Mouse (Mus musculus): ENCODE results near the gene Smu1. TPM values are rescaled to one million over a fixed set of nuclear protein-coding genes. Genes with fewer than 3 reads are reported as not detected.
A peak's percentile ranks its signal among the peaks of the same experiment; 100 is the strongest.
"Not testable (repeated sequence)": the region's sequence is repeated elsewhere in the genome, so short reads cannot be mapped to it uniquely, and the experiment has no call there.

The Smu1 gene
- 0.42 and 0.83 TPM in 2 replicates for polyA plus RNA-seq (2012)

DNA sequence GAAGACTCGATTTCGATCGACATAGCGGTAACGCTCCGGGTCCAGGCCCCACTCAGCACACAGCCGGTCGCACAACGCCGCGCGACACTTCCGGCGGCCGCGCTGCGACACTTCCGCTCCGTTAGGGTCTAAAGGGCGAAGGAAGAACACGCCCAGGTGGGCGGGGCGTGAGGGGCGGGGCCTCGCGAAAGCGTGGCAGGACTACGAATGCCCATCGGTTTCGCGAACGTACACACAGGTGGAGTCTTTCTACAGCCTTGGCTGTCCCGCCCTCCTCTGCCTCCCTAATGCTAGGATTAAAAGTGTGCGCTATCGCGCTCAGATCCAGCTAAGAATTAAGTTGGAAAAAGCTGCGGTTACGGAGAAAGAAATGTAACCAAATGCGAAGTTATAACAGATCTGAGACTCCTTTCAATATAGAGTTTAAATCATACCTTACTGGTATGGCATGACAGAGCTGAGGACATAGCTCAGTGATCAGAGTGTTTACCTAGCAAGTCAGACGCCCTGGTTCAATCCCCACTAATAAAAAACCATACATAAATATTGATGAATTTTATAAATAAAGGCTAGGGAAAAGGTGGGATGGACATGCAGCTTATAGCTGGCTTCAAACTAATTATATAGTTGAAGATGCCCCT, at the start of gene Smu1:
Gene Smu1 (minus strand): TSS at position 144 of the 641 bp plus-strand sequence.
- no peaks in the 10 kb centered on the region for H3K9me3 ChIP-seq (ENCODE audit: control insufficient read depth, low read length)
- TF ChIP-seq TAL1 (IDR thresholded peaks at IDR 0.05; ENCODE audit: low read length) (no peak), GATA1 (IDR thresholded peaks at IDR 0.05; ENCODE audit: low read length) (no peak)
- peaks cover 28% of the 10 kb centered on the region for H3K36me3 ChIP-seq (ENCODE audit: control insufficient read depth)
- H3K4me3 ChIP-seq (replicated peaks), result peak within 1 kb of the TSS; percentile 80
- H3K4me1 ChIP-seq (ENCODE audit: control insufficient read depth), result peaks cover 16% of the 10 kb centered on the region
- peaks cover 8% of the 10 kb centered on the region for H3K27me3 ChIP-seq (ENCODE audit: control insufficient read depth)

DNA sequence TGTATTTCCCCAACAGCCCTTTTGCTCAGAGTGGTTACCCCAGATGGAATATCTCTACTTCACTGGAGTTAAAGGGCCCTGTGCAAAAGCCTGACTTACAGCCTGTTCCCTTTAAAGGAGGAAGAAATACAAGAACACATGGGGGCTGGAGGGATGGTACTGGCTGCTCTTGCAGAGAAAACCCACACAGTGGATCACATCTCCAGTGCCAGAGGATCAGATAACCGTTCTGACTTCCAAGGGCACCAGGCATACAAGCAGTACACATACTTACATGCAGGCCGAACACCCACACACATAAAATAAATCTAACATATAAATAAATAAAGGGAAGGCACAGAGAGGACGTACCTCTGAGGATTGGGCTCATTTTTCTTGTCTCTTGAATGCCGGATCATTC, 49.7 kb upstream of the Smu1 start:
- Histone ChIP-seq H3K27me3 (ENCODE audit: control insufficient read depth) (no peaks in the 10 kb centered on the region), H3K36me3 (ENCODE audit: control insufficient read depth) (peaks cover 100% of the 10 kb centered on the region), H3K4me1 (ENCODE audit: control insufficient read depth) (no peaks in the 10 kb centered on the region; the same call in none of the 2 replicates), H3K4me3 (replicated peaks) (no peak overlapping the region), H3K9me3 (ENCODE audit: control insufficient read depth, low read length) (no peaks in the 10 kb centered on the region)
- TF ChIP-seq GATA1 (IDR thresholded peaks at IDR 0.05; ENCODE audit: low read length), result no peak
- no peak for TF ChIP-seq TAL1 (IDR thresholded peaks at IDR 0.05; ENCODE audit: low read length)

- no peaks in the 10 kb centered on the region for H3K9me3 ChIP-seq (ENCODE audit: control insufficient read depth, low read length)
- H3K4me1 ChIP-seq (ENCODE audit: control insufficient read depth), result peaks cover 8% of the 10 kb centered on the region
- TF ChIP-seq TAL1 (IDR thresholded peaks at IDR 0.05; ENCODE audit: low read length), result no peak
- TF ChIP-seq GATA1 (IDR thresholded peaks at IDR 0.05; ENCODE audit: low read length), result no peak
- H3K36me3 ChIP-seq (ENCODE audit: control insufficient read depth), result peaks cover 97% of the 10 kb centered on the region
- no peak overlapping the region for H3K4me3 ChIP-seq (replicated peaks)
- H3K27me3 ChIP-seq (ENCODE audit: control insufficient read depth), result no peaks in the 10 kb centered on the region
Measured at GRCm38 (mm10) chr4:40805401-40805800, 47.7 kb upstream of the Smu1 start.

- peaks cover 77% of the 10 kb centered on the region for H3K36me3 ChIP-seq (ENCODE audit: control insufficient read depth)
- no peaks in the 10 kb centered on the region for H3K27me3 ChIP-seq (ENCODE audit: control insufficient read depth)
- TF ChIP-seq GATA1 (IDR thresholded peaks at IDR 0.05; ENCODE audit: low read length), result no peak
- no peak for TF ChIP-seq TAL1 (IDR thresholded peaks at IDR 0.05; ENCODE audit: low read length)
- H3K4me3 ChIP-seq (replicated peaks), result no peak overlapping the region
- no peaks in the 10 kb centered on the region for H3K9me3 ChIP-seq (ENCODE audit: control insufficient read depth, low read length)
- peaks cover 8% of the 10 kb centered on the region for H3K4me1 ChIP-seq (ENCODE audit: control insufficient read depth)
Measured at GRCm38 (mm10) chr4:40802787-40803186, 45.1 kb upstream of the Smu1 start.

DNA sequence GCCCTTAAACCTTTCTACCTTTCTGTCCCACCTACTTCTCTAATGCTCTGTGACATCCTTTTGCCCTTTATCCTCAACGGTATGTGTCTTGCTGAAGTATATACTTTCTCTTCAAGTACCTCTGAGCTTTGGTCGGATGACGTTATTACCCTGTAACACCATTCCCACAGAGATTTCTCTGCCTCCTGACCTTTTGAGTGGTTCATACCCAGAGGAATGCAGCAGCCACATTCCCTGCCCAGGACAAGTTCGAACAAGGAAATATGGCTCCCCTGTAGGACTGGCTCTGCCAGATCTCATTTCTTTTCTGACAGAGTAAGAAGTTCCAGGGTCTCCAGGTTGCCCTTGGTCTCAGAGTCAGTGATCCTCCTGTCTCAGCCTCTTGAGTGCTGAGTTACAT, 44.2 kb upstream of the Smu1 start:
- Histone ChIP-seq H3K27me3 (ENCODE audit: control insufficient read depth) (no peaks in the 10 kb centered on the region), H3K9me3 (ENCODE audit: control insufficient read depth, low read length) (no peaks in the 10 kb centered on the region), H3K36me3 (ENCODE audit: control insufficient read depth) (peaks cover 72% of the 10 kb centered on the region), H3K4me3 (replicated peaks) (no peak overlapping the region), H3K4me1 (ENCODE audit: control insufficient read depth) (peaks cover 8% of the 10 kb centered on the region)
- no peak for TF ChIP-seq GATA1 (IDR thresholded peaks at IDR 0.05; ENCODE audit: low read length)

- H3K36me3 ChIP-seq (ENCODE audit: control insufficient read depth), result peaks cover 62% of the 10 kb centered on the region
- no peaks in the 10 kb centered on the region for H3K27me3 ChIP-seq (ENCODE audit: control insufficient read depth)
- TF ChIP-seq GATA1 (IDR thresholded peaks at IDR 0.05; ENCODE audit: low read length) (no peak), TAL1 (IDR thresholded peaks at IDR 0.05; ENCODE audit: low read length) (no peak)
- H3K4me3 ChIP-seq (replicated peaks), result no peak overlapping the region
- no peaks in the 10 kb centered on the region for H3K9me3 ChIP-seq (ENCODE audit: control insufficient read depth, low read length)
- H3K4me1 ChIP-seq (ENCODE audit: control insufficient read depth), result peaks cover 8% of the 10 kb centered on the region
Measured at GRCm38 (mm10) chr4:40800873-40801272, 43.1 kb upstream of the Smu1 start.

DNA sequence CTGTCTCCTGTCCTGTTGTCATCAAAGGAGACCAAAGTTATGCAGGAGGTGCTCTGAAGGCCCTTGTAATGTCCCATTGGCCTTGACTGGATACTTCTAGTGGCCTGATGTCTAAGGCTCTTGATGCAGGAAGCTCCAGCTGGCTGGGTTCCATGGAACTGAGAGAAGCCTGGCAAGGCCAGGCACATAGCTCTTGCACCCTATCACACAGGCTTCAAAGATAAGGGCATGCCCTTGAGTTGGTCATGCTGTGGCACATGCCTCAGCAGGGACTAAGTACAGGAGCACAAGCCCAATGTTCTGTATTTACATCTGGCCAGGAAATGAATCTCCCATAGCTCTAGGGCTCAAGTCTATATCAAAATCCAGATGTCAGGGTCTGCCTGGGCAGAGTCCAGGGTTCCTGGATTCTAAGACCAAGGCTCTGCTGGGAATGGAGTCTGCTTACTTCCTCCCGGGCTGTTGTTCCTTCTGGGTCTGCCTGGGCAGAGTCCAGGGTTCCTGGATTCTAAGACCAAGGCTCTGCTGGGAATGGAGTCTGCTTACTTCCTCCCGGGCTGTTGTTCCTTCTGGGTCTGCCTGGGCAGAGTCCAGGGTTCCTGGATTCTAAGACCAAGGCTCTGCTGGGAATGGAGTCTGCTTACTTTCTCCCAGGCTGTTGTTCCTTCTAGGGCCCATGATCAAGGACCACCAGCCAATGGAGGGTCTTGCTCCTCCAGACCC, 41.3 kb upstream of the Smu1 start:
- H3K27me3 ChIP-seq (ENCODE audit: control insufficient read depth); H3K9me3 ChIP-seq (ENCODE audit: control insufficient read depth, low read length); H3K4me1 ChIP-seq (ENCODE audit: control insufficient read depth); H3K4me3 ChIP-seq (replicated peaks): not testable (repeated sequence)
- peaks cover 43% of the 10 kb centered on the region for H3K36me3 ChIP-seq (ENCODE audit: control insufficient read depth)

- no peaks in the 10 kb centered on the region for H3K27me3 ChIP-seq (ENCODE audit: control insufficient read depth)
- H3K36me3 ChIP-seq (ENCODE audit: control insufficient read depth), result peaks cover 13% of the 10 kb centered on the region
- H3K9me3 ChIP-seq (ENCODE audit: control insufficient read depth, low read length), result no peaks in the 10 kb centered on the region
- no peak overlapping the region for H3K4me3 ChIP-seq (replicated peaks)
- TF ChIP-seq GATA1 (IDR thresholded peaks at IDR 0.05; ENCODE audit: low read length) (no peak), TAL1 (IDR thresholded peaks at IDR 0.05; ENCODE audit: low read length) (no peak)
- H3K4me1 ChIP-seq (ENCODE audit: control insufficient read depth), result no peaks in the 10 kb centered on the region; the same call in 1 of the 2 replicates
Measured at GRCm38 (mm10) chr4:40795761-40796160, 38.0 kb upstream of the Smu1 start.

- H3K36me3 ChIP-seq (ENCODE audit: control insufficient read depth), result peaks cover 8% of the 10 kb centered on the region
- no peaks in the 10 kb centered on the region for H3K27me3 ChIP-seq (ENCODE audit: control insufficient read depth)
- TF ChIP-seq GATA1 (IDR thresholded peaks at IDR 0.05; ENCODE audit: low read length) (no peak), TAL1 (IDR thresholded peaks at IDR 0.05; ENCODE audit: low read length) (no peak)
Measured at GRCm38 (mm10) chr4:40794320-40794719, 36.6 kb upstream of the Smu1 start.

More at GRCm38 (mm10) chr4:40794320-40794719, 36.6 kb upstream of the Smu1 start:
- H3K9me3 ChIP-seq (ENCODE audit: control insufficient read depth, low read length), result no peaks in the 10 kb centered on the region
- no peak overlapping the region for H3K4me3 ChIP-seq (replicated peaks)
- no peaks in the 10 kb centered on the region for H3K4me1 ChIP-seq (ENCODE audit: control insufficient read depth)
